Mouse (Mus musculus) myocyte (in vitro differentiated cells): ENCODE data around the gene Hbb-bh1. TPM values are rescaled to one million over a fixed set of nuclear protein-coding genes. Genes with fewer than 3 reads are reported as not detected.

ENCODE experiments used
- H3K27me3 ChIP-seq: one replicate; pipeline ENCODE4 v1.6.1; 2011; ENCODE audit not compliant: control insufficient read depth, insufficient read depth, insufficient read length
- H3K36me3 ChIP-seq: one replicate; pipeline ENCODE4 v1.6.1; 2011; ENCODE audit not compliant: control insufficient read depth, insufficient read depth
- H3K4me2 ChIP-seq: one replicate; pipeline ENCODE4 v1.6.1; 2011; ENCODE audit warnings: low read depth, control low read depth
- H3K4me3 ChIP-seq: one replicate; pipeline ENCODE4 v1.5.1; 2011; ENCODE audit warnings: mild to moderate bottlenecking, control low read depth, moderate library complexity
- H3K79me2 ChIP-seq: one replicate; pipeline ENCODE4 v1.6.1; 2011; ENCODE audit not compliant: control insufficient read depth, insufficient read depth
- H3ac ChIP-seq: one replicate; pipeline ENCODE4 v1.6.1; 2011; ENCODE audit not compliant: control insufficient read depth, insufficient read length
- CEBPB ChIP-seq: IDR thresholded peaks from 2 replicates; pipeline ENCODE4 v1.6.1; 2011; ENCODE audit warnings: mild to moderate bottlenecking, moderate library complexity; ENCODE audit not compliant: poor library complexity, insufficient read depth, severe bottlenecking
- E2F4 ChIP-seq: IDR thresholded peaks from one replicate; pipeline ENCODE4 v1.6.1; 2011; ENCODE audit warnings: mild to moderate bottlenecking, control low read depth, moderate library complexity; ENCODE audit not compliant: insufficient read depth
- MAX ChIP-seq: IDR thresholded peaks from one replicate; pipeline ENCODE4 v1.6.1; 2011; ENCODE audit warnings: low read depth, mild to moderate bottlenecking, control low read depth
- MYOD1 ChIP-seq, 3 experiments: IDR thresholded peaks; one replicate each; pipeline ENCODE4 v1.6.1; 2011; ENCODE audit warnings: control low read depth in 2 of 3, low read depth in 2 of 3, mild to moderate bottlenecking in 2 of 3, moderate library complexity in 1 of 3; ENCODE audit not compliant: insufficient read length in 2 of 3, control insufficient read depth in 1 of 3
- MYOG ChIP-seq, 3 experiments: IDR thresholded peaks; one replicate each; pipeline ENCODE4 v1.6.1; 2011; ENCODE audit warnings: control low read depth in 2 of 3, low read depth in 2 of 3, mild to moderate bottlenecking in 2 of 3; ENCODE audit not compliant: insufficient read length in 2 of 3, control insufficient read depth in 1 of 3, insufficient read depth in 1 of 3
- POLR2A ChIP-seq: IDR thresholded peaks from one replicate; pipeline ENCODE4 v1.6.1; 2011; ENCODE audit warnings: low read depth, mild to moderate bottlenecking, control low read depth, moderate library complexity; ENCODE audit not compliant: insufficient read length
- POLR2AphosphoS2 ChIP-seq: IDR thresholded peaks from one replicate; pipeline ENCODE4 v1.6.1; 2011; ENCODE audit warnings: low read depth, control low read depth; ENCODE audit not compliant: insufficient read length
- REST ChIP-seq: IDR thresholded peaks from one replicate; pipeline ENCODE4 v1.6.1; 2011; ENCODE audit warnings: mild to moderate bottlenecking, control low read depth, moderate library complexity; ENCODE audit not compliant: insufficient read depth, insufficient read length
- SRF ChIP-seq: IDR thresholded peaks from one replicate; pipeline ENCODE4 v1.6.1; 2011; ENCODE audit warnings: low read depth; ENCODE audit not compliant: control insufficient read depth, insufficient read length
- TCF12 ChIP-seq: IDR thresholded peaks from one replicate; pipeline ENCODE4 v1.6.1; 2011; ENCODE audit warnings: mild to moderate bottlenecking, control low read depth; ENCODE audit not compliant: poor library complexity, insufficient read depth, severe bottlenecking
- TCF3 ChIP-seq: IDR thresholded peaks from one replicate; pipeline ENCODE4 v1.6.1; 2011; ENCODE audit warnings: low read depth, control low read depth; ENCODE audit not compliant: insufficient read length
- USF1 ChIP-seq: IDR thresholded peaks from one replicate; pipeline ENCODE4 v1.6.1; 2011; ENCODE audit warnings: low read depth, mild to moderate bottlenecking, control low read depth, moderate library complexity
- polyA plus RNA-seq: library from polyadenylated mRNA; unstranded; fragments of >200 nt; fragmentation: generic; extraction: Trizol; gene quantifications from one replicate; pipeline ENCODE4 v1.2.1, GENCODE M21; 2012; ENCODE audit warnings: missing spikeins

Gene Hbb-bh1
- polyA plus RNA-seq: not detected

DNA sequence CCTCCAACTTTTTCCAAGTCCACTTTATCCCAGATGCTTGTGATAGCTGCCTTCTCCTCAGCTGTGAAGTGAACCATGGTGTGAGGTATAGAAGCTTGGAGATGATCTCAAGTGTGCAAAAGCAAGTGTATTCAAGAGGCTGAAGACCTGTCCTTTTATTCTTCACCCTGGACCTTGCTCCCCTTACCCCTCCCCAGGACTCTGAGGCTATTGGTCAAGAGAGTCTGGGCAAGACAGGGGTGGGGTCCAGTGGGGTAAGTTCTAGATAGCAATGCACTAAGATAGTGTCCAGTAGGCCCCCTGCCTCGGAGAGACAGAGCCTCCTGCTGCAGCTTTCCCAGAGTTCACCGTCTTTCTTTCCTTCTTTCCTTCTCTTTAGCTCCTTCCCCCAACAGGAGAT is at the start of gene Hbb-bh1:
Gene Hbb-bh1, minus strand, starts transcription at position 131 of the 400 bp plus-strand sequence.
- H3K79me2 ChIP-seq: no peaks in the 10 kb centered on the region
- no peak within 1 kb of the TSS for H3K4me3 ChIP-seq
- no peaks in the 10 kb centered on the region for H3K27me3 ChIP-seq

DNA sequence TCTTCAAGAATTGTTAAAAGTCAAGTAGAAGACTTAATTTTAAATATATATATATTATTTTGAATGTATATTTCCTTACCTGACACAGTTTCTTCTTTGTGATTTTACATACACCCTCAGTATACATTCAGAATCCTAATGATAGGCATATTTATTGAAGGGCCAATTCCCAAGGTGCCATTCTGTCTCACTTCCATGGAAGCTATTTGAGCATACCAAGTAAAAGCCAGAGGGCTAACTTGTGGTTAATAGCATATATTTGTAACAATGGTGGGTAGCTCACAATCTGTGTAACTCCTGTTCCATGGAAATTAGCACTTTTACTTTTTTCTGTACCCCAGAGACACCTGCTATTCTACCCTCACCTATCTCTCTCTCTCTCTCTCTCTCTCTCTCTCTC is 43.2 kb upstream of the Hbb-bh1 start, which contains the start of gene Olfr66:
Gene Olfr66, minus strand, starts transcription at position 101 of the 400 bp plus-strand sequence.
- Histone ChIP-seq H3ac (no peak within 1 kb of the TSS), H3K4me3 (no peak within 1 kb of the TSS), H3K4me2 (no peak within 1 kb of the TSS), H3K79me2 (no peaks in the 10 kb centered on the region), H3K36me3 (no peaks in the 10 kb centered on the region), H3K27me3 (no peaks in the 10 kb centered on the region)
- TF ChIP-seq USF1 (no peak), POLR2AphosphoS2 (no peak), MAX (no peak)

More for the DNA sequence above, at the start of gene Hbb-bh1:
- Histone ChIP-seq H3K36me3 (no peaks in the 10 kb centered on the region), H3K4me2 (no peak within 1 kb of the TSS), H3ac (no peak within 1 kb of the TSS)
- TF ChIP-seq E2F4 (no peak), MYOG (IDR thresholded peaks at IDR 0.05; ENCODE audit: control insufficient read depth in 1 of 3, insufficient read depth in 1 of 3, insufficient read length in 2 of 3, low read depth in 2 of 3) (no peak), POLR2AphosphoS2 (no peak), TCF3 (no peak), REST (no peak), USF1 (no peak), TCF12 (no peak), POLR2A (no peak), SRF (no peak), CEBPB (no peak), MAX (no peak), MYOD1 (IDR thresholded peaks at IDR 0.05; ENCODE audit: control insufficient read depth in 1 of 3, insufficient read length in 2 of 3, low read depth in 2 of 3) (no peak)

- Histone ChIP-seq H3K4me3 (no peak overlapping the region), H3K4me2 (no peak overlapping the region), H3ac (no peak overlapping the region), H3K27me3 (no peaks in the 10 kb centered on the region), H3K36me3 (no peaks in the 10 kb centered on the region), H3K79me2 (no peaks in the 10 kb centered on the region)
- TF ChIP-seq E2F4: no peak
- TF ChIP-seq REST: no peak
- TF ChIP-seq SRF: no peak
- no peak for TF ChIP-seq TCF3
- no peak for TF ChIP-seq POLR2AphosphoS2
- no peak for TF ChIP-seq MAX
- no peak for TF ChIP-seq POLR2A
- no peak for TF ChIP-seq CEBPB
- TF ChIP-seq TCF12: no peak
- no peak for TF ChIP-seq USF1
- no peak for TF ChIP-seq MYOD1 (IDR thresholded peaks at IDR 0.05; ENCODE audit: control insufficient read depth in 1 of 3, insufficient read length in 2 of 3, low read depth in 2 of 3)
- TF ChIP-seq MYOG (IDR thresholded peaks at IDR 0.05; ENCODE audit: control insufficient read depth in 1 of 3, insufficient read depth in 1 of 3, insufficient read length in 2 of 3, low read depth in 2 of 3): no peak
Measured at GRCm38 (mm10) chr7:103877093-103877492, 34.1 kb upstream of the Hbb-bh1 start.

GRCm38 (mm10) chr7:103874451-103874850 is 31.5 kb upstream of the Hbb-bh1 start:
- no peak overlapping the region for H3K4me3 ChIP-seq
- H3K4me2 ChIP-seq: no peak overlapping the region
- no peaks in the 10 kb centered on the region for H3K79me2 ChIP-seq
- H3K27me3 ChIP-seq: no peaks in the 10 kb centered on the region
- H3ac ChIP-seq: no peak overlapping the region
- H3K36me3 ChIP-seq: no peaks in the 10 kb centered on the region
- TF ChIP-seq SRF (no peak), MYOG (IDR thresholded peaks at IDR 0.05; ENCODE audit: control insufficient read depth in 1 of 3, insufficient read depth in 1 of 3, insufficient read length in 2 of 3, low read depth in 2 of 3) (no peak), REST (no peak), TCF12 (no peak), POLR2A (no peak), E2F4 (no peak), USF1 (no peak), MAX (no peak), CEBPB (no peak), POLR2AphosphoS2 (no peak), TCF3 (no peak), MYOD1 (IDR thresholded peaks at IDR 0.05; ENCODE audit: control insufficient read depth in 1 of 3, insufficient read length in 2 of 3, low read depth in 2 of 3) (no peak)

DNA sequence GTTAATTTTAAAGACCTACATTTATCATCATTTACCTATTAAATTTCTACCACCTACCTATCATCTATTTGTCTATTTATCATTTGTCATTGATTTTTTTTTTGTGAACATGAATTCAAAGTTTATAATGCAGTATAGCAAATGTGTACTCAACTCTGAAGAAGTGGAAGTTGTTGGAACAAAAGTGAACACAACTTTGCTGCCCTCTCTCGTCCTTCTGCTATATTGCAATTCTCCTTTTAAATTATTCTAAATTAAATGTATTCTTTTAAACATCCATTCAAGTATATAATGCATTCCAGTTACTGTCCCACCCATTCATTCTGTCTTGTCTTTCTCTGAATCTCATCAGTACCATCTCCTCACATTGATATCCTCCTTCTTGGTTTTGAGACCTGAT is 30.1 kb upstream of the Hbb-bh1 start:
- Histone ChIP-seq H3K4me2 (no peak overlapping the region), H3K36me3 (no peaks in the 10 kb centered on the region), H3ac (no peak overlapping the region), H3K27me3 (no peaks in the 10 kb centered on the region), H3K79me2 (no peaks in the 10 kb centered on the region), H3K4me3 (no peak overlapping the region)
- TF ChIP-seq USF1 (no peak), E2F4 (no peak), SRF (no peak), REST (no peak)
